Mouse (Mus musculus): Measurements from ENCODE around the gene Babam2. TPM values are rescaled to one million over a fixed set of nuclear protein-coding genes. Genes with fewer than 3 reads are reported as not detected.

Babam2 gene
- polyA plus RNA-seq, 1 experiment = 92.8 TPM

DNA sequence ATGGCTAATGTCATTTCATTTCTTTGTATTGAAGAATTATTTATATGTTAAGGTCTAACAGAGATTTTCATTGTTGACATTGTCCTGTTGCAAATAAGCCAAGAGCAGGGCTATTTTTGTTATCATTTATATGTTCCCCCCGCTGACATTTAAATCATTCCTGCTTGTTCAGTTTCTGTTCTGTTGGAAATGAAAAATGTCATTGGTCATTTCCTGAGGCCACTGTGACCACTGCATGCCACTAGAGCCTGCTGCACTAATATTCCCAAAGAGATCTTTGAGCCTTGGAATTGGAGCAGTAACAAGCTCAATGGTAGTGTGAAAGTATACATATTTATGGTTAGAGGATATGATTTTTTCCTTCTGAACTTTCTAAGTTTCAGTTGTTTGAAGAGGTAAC lies 118.6 kb downstream of the Babam2 start:
- H3K9ac ChIP-seq (ENCODE audit: low read depth, poor library complexity, severe bottlenecking) = no peak overlapping the region
- TF ChIP-seq POLR2A (IDR thresholded peaks at IDR 0.05; ENCODE audit: insufficient read depth, low read length) (no peak), EP300 (IDR thresholded peaks at IDR 0.05; ENCODE audit: insufficient read depth, low read depth, low read length) (no peak), CTCF (IDR thresholded peaks at IDR 0.05; ENCODE audit: low read depth, low read length) (no peak)
- no peak overlapping the region for H3K27ac ChIP-seq (ENCODE audit: insufficient read depth, low read length)
- no peaks in the 10 kb centered on the region for H3K36me3 ChIP-seq (ENCODE audit: control insufficient read depth, insufficient read depth, low read length, poor library complexity, severe bottlenecking)
- H3K9me3 ChIP-seq (replicated peaks; ENCODE audit: control insufficient read depth, insufficient read depth, low read length, poor library complexity, severe bottlenecking) = no peaks in the 10 kb centered on the region
- no peaks in the 10 kb centered on the region for H3K4me1 ChIP-seq (ENCODE audit: control insufficient read depth, insufficient read depth, low read length)
- H3K27me3 ChIP-seq (ENCODE audit: control insufficient read depth, insufficient read depth, low read length, poor library complexity, severe bottlenecking) = no peaks in the 10 kb centered on the region
- no peak overlapping the region for H3K4me3 ChIP-seq (ENCODE audit: low read depth, low read length)

DNA sequence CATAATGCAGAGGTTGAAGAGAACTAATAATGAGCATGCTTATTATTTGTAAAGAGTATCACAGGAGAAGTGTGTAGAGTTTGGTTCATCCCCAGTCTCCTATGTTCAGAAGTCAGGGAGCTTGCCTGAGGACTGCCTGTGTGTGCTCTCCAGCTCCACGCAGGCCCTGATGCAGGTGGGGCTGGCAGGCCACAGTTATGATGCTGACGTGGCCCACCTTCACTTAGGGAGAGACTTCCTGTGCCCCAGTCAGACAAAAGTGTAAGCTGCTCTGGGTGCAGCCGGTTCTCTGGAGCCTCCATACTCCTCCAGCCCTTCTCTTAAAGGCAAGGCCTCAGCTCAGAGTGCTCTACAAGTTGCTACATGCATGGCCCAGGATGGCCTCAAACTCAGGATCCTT lies 123.3 kb downstream of the Babam2 start:
- Histone ChIP-seq H3K9me3 (replicated peaks; ENCODE audit: control insufficient read depth, insufficient read depth, low read length, poor library complexity, severe bottlenecking) (no peaks in the 10 kb centered on the region), H3K27ac (ENCODE audit: insufficient read depth, low read length) (no peak overlapping the region), H3K36me3 (ENCODE audit: control insufficient read depth, insufficient read depth, low read length, poor library complexity, severe bottlenecking) (no peaks in the 10 kb centered on the region), H3K4me1 (ENCODE audit: control insufficient read depth, insufficient read depth, low read length) (no peaks in the 10 kb centered on the region), H3K27me3 (ENCODE audit: control insufficient read depth, insufficient read depth, low read length, poor library complexity, severe bottlenecking) (no peaks in the 10 kb centered on the region), H3K9ac (ENCODE audit: low read depth, poor library complexity, severe bottlenecking) (no peak overlapping the region), H3K4me3 (ENCODE audit: low read depth, low read length) (no peak overlapping the region)
- TF ChIP-seq CTCF (IDR thresholded peaks at IDR 0.05; ENCODE audit: low read depth, low read length) (no peak), POLR2A (IDR thresholded peaks at IDR 0.05; ENCODE audit: insufficient read depth, low read length) (no peak), EP300 (IDR thresholded peaks at IDR 0.05; ENCODE audit: insufficient read depth, low read depth, low read length) (no peak)

DNA sequence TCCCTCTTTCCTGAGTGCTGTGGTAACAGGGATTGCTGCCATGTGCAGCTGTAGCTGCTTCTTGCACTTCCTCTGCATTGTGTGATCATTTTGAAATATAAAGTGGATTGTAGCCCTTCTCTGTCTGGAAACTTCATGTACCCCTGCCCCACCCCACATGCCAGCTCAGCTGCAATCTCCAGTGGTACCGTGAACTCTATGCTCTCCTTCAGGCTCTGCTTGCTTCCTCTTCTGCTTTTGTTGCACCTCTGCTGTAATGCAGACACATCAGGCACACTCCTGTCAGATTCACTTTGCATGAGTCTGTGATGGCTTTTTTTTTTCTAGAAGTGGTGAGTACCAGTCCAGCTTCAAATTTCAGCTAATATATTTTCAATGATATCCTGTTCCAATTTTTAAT lies 123.7 kb downstream of the Babam2 start:
- no peak overlapping the region for H3K9ac ChIP-seq (ENCODE audit: low read depth, poor library complexity, severe bottlenecking)
- no peak for TF ChIP-seq EP300 (IDR thresholded peaks at IDR 0.05; ENCODE audit: insufficient read depth, low read depth, low read length)
- no peak for TF ChIP-seq POLR2A (IDR thresholded peaks at IDR 0.05; ENCODE audit: insufficient read depth, low read length)
- no peak for TF ChIP-seq CTCF (IDR thresholded peaks at IDR 0.05; ENCODE audit: low read depth, low read length)
- no peak overlapping the region for H3K4me3 ChIP-seq (ENCODE audit: low read depth, low read length)
- H3K27ac ChIP-seq (ENCODE audit: insufficient read depth, low read length) = no peak overlapping the region
- H3K27me3 ChIP-seq (ENCODE audit: control insufficient read depth, insufficient read depth, low read length, poor library complexity, severe bottlenecking) = no peaks in the 10 kb centered on the region
- no peaks in the 10 kb centered on the region for H3K36me3 ChIP-seq (ENCODE audit: control insufficient read depth, insufficient read depth, low read length, poor library complexity, severe bottlenecking)
- H3K4me1 ChIP-seq (ENCODE audit: control insufficient read depth, insufficient read depth, low read length) = no peaks in the 10 kb centered on the region
- no peaks in the 10 kb centered on the region for H3K9me3 ChIP-seq (replicated peaks; ENCODE audit: control insufficient read depth, insufficient read depth, low read length, poor library complexity, severe bottlenecking)

DNA sequence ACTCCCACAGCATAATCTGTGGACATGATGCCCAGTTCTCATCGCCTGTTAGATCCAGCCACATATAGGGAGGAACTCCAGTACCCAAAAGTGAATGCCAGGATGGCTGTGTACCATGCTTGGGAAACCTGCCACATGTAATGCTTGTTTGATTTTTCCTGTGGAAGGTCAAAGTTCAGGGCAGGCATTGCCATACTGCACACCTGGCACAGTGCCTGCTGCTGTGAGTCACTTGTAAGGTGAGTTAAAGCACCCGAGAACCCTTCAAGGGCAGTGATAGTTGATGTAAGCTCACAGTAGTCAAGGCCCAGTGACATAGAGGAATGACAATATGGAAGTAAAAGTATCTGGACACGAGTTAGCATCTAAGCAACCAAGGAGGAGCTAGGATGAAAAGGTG lies 126.2 kb downstream of the Babam2 start:
- TF ChIP-seq CTCF (IDR thresholded peaks at IDR 0.05; ENCODE audit: low read depth, low read length) = no peak
- TF ChIP-seq EP300 (IDR thresholded peaks at IDR 0.05; ENCODE audit: insufficient read depth, low read depth, low read length) = no peak
- no peak for TF ChIP-seq POLR2A (IDR thresholded peaks at IDR 0.05; ENCODE audit: insufficient read depth, low read length)
- Histone ChIP-seq H3K9me3 (replicated peaks; ENCODE audit: control insufficient read depth, insufficient read depth, low read length, poor library complexity, severe bottlenecking) (no peaks in the 10 kb centered on the region), H3K9ac (ENCODE audit: low read depth, poor library complexity, severe bottlenecking) (no peak overlapping the region), H3K4me3 (ENCODE audit: low read depth, low read length) (no peak overlapping the region), H3K4me1 (ENCODE audit: control insufficient read depth, insufficient read depth, low read length) (no peaks in the 10 kb centered on the region), H3K36me3 (ENCODE audit: control insufficient read depth, insufficient read depth, low read length, poor library complexity, severe bottlenecking) (no peaks in the 10 kb centered on the region), H3K27me3 (ENCODE audit: control insufficient read depth, insufficient read depth, low read length, poor library complexity, severe bottlenecking) (no peaks in the 10 kb centered on the region), H3K27ac (ENCODE audit: insufficient read depth, low read length) (no peak overlapping the region)

DNA sequence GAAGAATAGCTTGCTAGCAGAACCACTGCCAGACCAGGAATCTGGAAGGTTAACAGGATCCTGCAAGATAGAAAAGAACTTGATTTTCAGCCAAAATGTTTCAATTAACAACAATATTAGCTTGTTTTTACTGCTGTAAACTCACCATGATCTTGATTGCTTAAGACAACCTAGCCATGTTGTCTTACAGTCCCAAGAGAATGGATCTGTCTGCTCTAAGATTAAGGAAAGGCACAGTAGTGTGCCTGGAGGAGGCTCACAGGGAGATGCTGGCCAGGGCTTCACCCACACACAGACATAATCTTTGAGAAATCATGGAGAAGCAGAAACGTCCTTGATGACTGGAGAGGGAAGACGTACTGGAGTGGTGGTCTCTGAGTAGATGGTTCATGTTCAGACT lies 126.6 kb downstream of the Babam2 start:
- Histone ChIP-seq H3K36me3 (ENCODE audit: control insufficient read depth, insufficient read depth, low read length, poor library complexity, severe bottlenecking) (no peaks in the 10 kb centered on the region), H3K4me3 (ENCODE audit: low read depth, low read length) (no peak overlapping the region), H3K27me3 (ENCODE audit: control insufficient read depth, insufficient read depth, low read length, poor library complexity, severe bottlenecking) (no peaks in the 10 kb centered on the region), H3K27ac (ENCODE audit: insufficient read depth, low read length) (no peak overlapping the region), H3K9ac (ENCODE audit: low read depth, poor library complexity, severe bottlenecking) (no peak overlapping the region), H3K4me1 (ENCODE audit: control insufficient read depth, insufficient read depth, low read length) (no peaks in the 10 kb centered on the region), H3K9me3 (replicated peaks; ENCODE audit: control insufficient read depth, insufficient read depth, low read length, poor library complexity, severe bottlenecking) (no peaks in the 10 kb centered on the region)
- TF ChIP-seq CTCF (IDR thresholded peaks at IDR 0.05; ENCODE audit: low read depth, low read length) = no peak
- TF ChIP-seq EP300 (IDR thresholded peaks at IDR 0.05; ENCODE audit: insufficient read depth, low read depth, low read length) = no peak
- no peak for TF ChIP-seq POLR2A (IDR thresholded peaks at IDR 0.05; ENCODE audit: insufficient read depth, low read length)

DNA sequence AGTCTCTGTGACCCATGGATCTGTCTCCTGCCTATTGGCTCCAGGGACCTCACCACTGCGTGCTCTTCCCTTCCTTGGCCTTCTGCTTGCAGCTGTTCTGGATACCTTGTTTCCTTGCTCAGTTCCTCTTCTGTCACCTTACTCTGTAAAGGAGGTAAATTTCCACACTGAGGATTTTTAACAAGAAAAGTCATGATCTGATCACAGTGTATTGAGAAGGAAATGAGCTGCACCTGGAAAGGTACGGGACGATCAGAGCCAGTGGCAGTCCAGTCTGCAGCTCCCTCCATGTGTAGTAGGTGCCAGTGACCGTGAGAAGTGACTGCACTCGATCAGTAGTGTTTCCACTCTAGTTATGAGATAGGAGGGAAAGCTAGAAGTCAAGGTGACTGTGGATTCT lies 129.8 kb downstream of the Babam2 start:
- H3K36me3 ChIP-seq (ENCODE audit: control insufficient read depth, insufficient read depth, low read length, poor library complexity, severe bottlenecking) = no peaks in the 10 kb centered on the region
- no peak overlapping the region for H3K27ac ChIP-seq (ENCODE audit: insufficient read depth, low read length)
- H3K4me1 ChIP-seq (ENCODE audit: control insufficient read depth, insufficient read depth, low read length) = no peaks in the 10 kb centered on the region
- H3K9me3 ChIP-seq (replicated peaks; ENCODE audit: control insufficient read depth, insufficient read depth, low read length, poor library complexity, severe bottlenecking) = no peaks in the 10 kb centered on the region
- TF ChIP-seq EP300 (IDR thresholded peaks at IDR 0.05; ENCODE audit: insufficient read depth, low read depth, low read length) = no peak
- TF ChIP-seq POLR2A (IDR thresholded peaks at IDR 0.05; ENCODE audit: insufficient read depth, low read length) = no peak
- no peak for TF ChIP-seq CTCF (IDR thresholded peaks at IDR 0.05; ENCODE audit: low read depth, low read length)
- H3K4me3 ChIP-seq (ENCODE audit: low read depth, low read length) = no peak overlapping the region
- H3K9ac ChIP-seq (ENCODE audit: low read depth, poor library complexity, severe bottlenecking) = no peak overlapping the region
- no peaks in the 10 kb centered on the region for H3K27me3 ChIP-seq (ENCODE audit: control insufficient read depth, insufficient read depth, low read length, poor library complexity, severe bottlenecking)
